Mouse (Mus musculus) small intestine, adult 10 weeks (tissue): ENCODE measurements around the gene Ugt2b1. TPM values are rescaled to one million over a fixed set of nuclear protein-coding genes. Genes with fewer than 3 reads are reported as not detected.

Source experiments
- polyA plus RNA-seq: library from polyadenylated mRNA; stranded (reverse); fragments of 350-450 nt; fragmentation: Illumina TruSeq; extraction: RNeasy Lipid Tissue Mini Kit (QIAGEN cat#74804); gene quantifications from one replicate; pipeline ENCODE4 v1.2.3, GENCODE M21; 2014; ENCODE audit warnings: low replicate concordance

Gene Ugt2b1
- 0.89 TPM for polyA plus RNA-seq

GRCm38 (mm10) chr5:86926426-86926825 lies at the start of gene Ugt2b1:
TSS of gene Ugt2b1 (minus strand) at chr5:86926530.

DNA sequence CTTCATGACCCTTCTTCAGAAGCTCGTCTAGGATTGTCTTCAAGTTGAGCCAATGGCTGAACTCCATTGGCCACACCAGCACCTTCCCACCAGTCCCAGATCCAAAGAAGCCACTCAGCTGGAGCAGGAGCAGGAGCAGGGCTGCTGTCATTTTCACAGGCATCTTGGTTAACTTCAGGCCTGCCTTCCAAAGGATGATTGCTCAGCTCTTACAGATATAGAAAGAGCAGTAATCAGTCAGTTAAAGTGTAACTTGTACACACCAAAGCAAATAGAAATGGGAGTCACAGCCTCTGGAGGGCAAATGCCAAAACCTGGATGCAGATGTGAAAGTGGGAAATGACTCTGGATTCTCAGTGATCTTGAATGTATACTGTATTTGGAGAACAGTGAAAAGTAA lies 19.6 kb downstream of the Ugt2b1 start, which contains the start of gene Ugt2b34:
Ugt2b34 (minus strand) TSS at position 180 of the 400 bp plus-strand sequence.

Other genes starting within 250 kb of the Ugt2b1 start
- not detected for gene Tmprss11e, start 180.7 kb downstream of the Ugt2b1 start, polyA plus RNA-seq
- 213 TPM for gene Ythdc1, start 122.3 kb downstream of the Ugt2b1 start, polyA plus RNA-seq
- gene Ugt2b34, start 19.6 kb downstream of the Ugt2b1 start, polyA plus RNA-seq = 3,306 TPM
- gene Ugt2b35, start 74.3 kb upstream of the Ugt2b1 start, polyA plus RNA-seq = 247 TPM
- 68.7 TPM for gene Ugt2b36, start 166.0 kb upstream of the Ugt2b1 start, polyA plus RNA-seq
- 477 TPM for gene Ugt2b5, start 213.8 kb upstream of the Ugt2b1 start, polyA plus RNA-seq